Mouse (Mus musculus) lung, embryonic 14.5 days (tissue): ENCODE measurements around the gene Sumf2. TPM values are rescaled to one million over a fixed set of nuclear protein-coding genes. Genes with fewer than 3 reads are reported as not detected.
A peak's percentile ranks its signal among the peaks of the same experiment; 100 is the strongest.

Experiments used
- ATAC-seq: fragments of 200-750 bp; cut with Nextera tagmentation; 2 replicates; pipeline ENCODE4 v1.8.0; 2017; ENCODE audit warnings: mild to moderate bottlenecking, moderate TSS enrichment, moderate library complexity; ENCODE audit not compliant: insufficient read depth
- DNase-seq: peaks from one replicate; pipeline ENCODE4 v3.0.0-alpha.2; 2015
- H3K27ac ChIP-seq: fragments of 300-500 bp; sonication (generic); 2 replicates; pipeline ENCODE4 v1.5.1; 2014; ENCODE audit warnings: low read depth, mild to moderate bottlenecking, moderate library complexity
- H3K27me3 ChIP-seq: fragments of 300-500 bp; sonication (generic); 2 replicates; pipeline ENCODE4 v1.6.1; 2014; ENCODE audit warnings: low read length, control low read depth; ENCODE audit not compliant: insufficient read depth
- H3K36me3 ChIP-seq: fragments of 300-500 bp; sonication (generic); 2 replicates; pipeline ENCODE4 v1.6.1; 2014; ENCODE audit warnings: control low read depth; ENCODE audit not compliant: insufficient read depth
- H3K4me1 ChIP-seq: fragments of 300-500 bp; sonication (generic); 2 replicates; pipeline ENCODE4 v1.6.1; 2014; ENCODE audit warnings: antibody characterized with exemption, control low read depth; ENCODE audit not compliant: insufficient read depth
- H3K4me2 ChIP-seq: fragments of 300-500 bp; sonication (generic); 2 replicates; pipeline ENCODE4 v1.6.1; 2014; ENCODE audit warnings: mild to moderate bottlenecking
- H3K4me3 ChIP-seq: fragments of 300-500 bp; sonication (generic); 2 replicates; pipeline ENCODE4 v1.5.1; 2014; ENCODE audit warnings: low read depth, low read length
- H3K9ac ChIP-seq: fragments of 300-500 bp; sonication (generic); 2 replicates; pipeline ENCODE4 v1.6.1; 2014
- H3K9me3 ChIP-seq: fragments of 300-500 bp; sonication (generic); 2 replicates; pipeline ENCODE4 v1.6.1; 2016; ENCODE audit warnings: low read depth, low read length, control low read depth
- CTCF ChIP-seq: IDR thresholded peaks from 2 replicates; pipeline ENCODE4 v1.5.1; 2016; ENCODE audit warnings: antibody characterized with exemption, low read depth
- whole genome bisulfite sequencing: fragments of 180-500 bp; shearing (Covaris S2); extraction: QIAGEN DNeasy Blood & Tissue Kit; methylation state at CpG from one replicate; pipeline ENCODE4 v1.1.7; 2014; 5-methylcytosine and 5-hydroxymethylcytosine counted together
- polyA plus RNA-seq: library from polyadenylated mRNA; unstranded; fragments of >200 nt; fragmentation: Nextera tagmentation; extraction: Ambion mirVana; gene quantifications from 2 replicates; pipeline ENCODE4 v1.2.1, GENCODE M21; 2014

The Sumf2 gene
- polyA plus RNA-seq: 43.1 and 46.4 TPM in 2 replicates

GRCm38 (mm10) chr5:129846752-129847557 is at the start of gene Sumf2:
Sumf2 (plus strand) TSS chr5:129846986.
- peak; percentile 99 for DNase-seq
- Histone ChIP-seq H3K36me3 (peaks cover 26% of the 10 kb centered on the region), H3K9ac (peak within 1 kb of the TSS; percentile 72), H3K4me1 (no peaks in the 10 kb centered on the region), H3K4me3 (peak within 1 kb of the TSS; percentile 57), H3K9me3 (no peaks in the 10 kb centered on the region), H3K27me3 (no peaks in the 10 kb centered on the region), H3K4me2 (peak within 1 kb of the TSS; percentile 67), H3K27ac (0 out of 2 replicates have a peak within 1 kb of the TSS, but pooled peaks have one; percentile 58)
- ATAC-seq: peak; percentile 99
- WGBS: 6% methylated on average over 22 of the region's 22 CpGs
- TF ChIP-seq CTCF: no peak

DNA sequence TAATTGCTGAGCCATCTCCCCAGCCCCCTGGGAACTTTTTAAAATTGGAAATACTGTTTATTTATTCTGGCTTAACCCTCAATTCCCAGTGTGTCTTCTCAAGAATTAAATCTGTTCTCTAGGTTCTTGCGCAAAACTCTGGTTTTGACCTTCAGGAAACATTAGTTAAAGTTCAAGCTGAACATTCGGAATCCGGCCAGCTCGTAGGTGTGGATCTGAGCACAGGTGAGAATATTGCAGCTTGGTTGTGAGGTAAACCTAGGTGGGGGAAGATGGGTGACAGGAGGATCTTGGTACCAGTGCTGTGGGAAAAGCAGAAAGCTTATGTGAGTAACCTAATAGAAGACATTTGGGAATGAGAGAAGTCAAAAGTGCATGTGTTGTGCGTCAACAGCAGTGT is 1.9 kb upstream of the Sumf2 start:
- Histone ChIP-seq H3K27me3 (no peaks in the 10 kb centered on the region), H3K4me1 (no peaks in the 10 kb centered on the region), H3K36me3 (peaks cover 26% of the 10 kb centered on the region), H3K27ac (no peak overlapping the region), H3K4me2 (no peak overlapping the region), H3K9me3 (no peaks in the 10 kb centered on the region), H3K4me3 (no peak overlapping the region), H3K9ac (no peak overlapping the region)
- ATAC-seq: no peak
- no peak for DNase-seq
- 88% methylated on average over 5 of the region's 5 CpGs for WGBS
- no peak for TF ChIP-seq CTCF

DNA sequence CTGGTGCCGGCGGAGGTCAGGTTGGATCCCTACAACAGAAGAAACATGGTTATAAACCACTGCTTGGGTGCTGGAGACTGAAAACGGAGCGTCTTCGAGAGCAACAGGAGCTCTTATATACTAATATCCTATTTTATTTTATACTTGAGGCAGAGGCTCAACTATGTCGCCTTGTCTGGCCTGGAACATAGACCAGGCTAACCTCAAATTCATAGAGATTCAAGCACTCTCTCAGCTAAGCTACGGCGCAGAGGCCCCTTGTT is 703 bp downstream of the Sumf2 start:
- WGBS: 43% methylated on average over 8 of the region's 8 CpGs
- DNase-seq (peak; percentile 18), ATAC-seq (no peak)
- Histone ChIP-seq H3K27ac (no peak overlapping the region), H3K9ac (peak overlapping the region; percentile 72), H3K4me1 (no peaks in the 10 kb centered on the region), H3K27me3 (no peaks in the 10 kb centered on the region), H3K4me3 (peak overlapping the region; percentile 57), H3K4me2 (peak overlapping the region; percentile 67), H3K36me3 (peaks cover 26% of the 10 kb centered on the region), H3K9me3 (no peaks in the 10 kb centered on the region)
- TF ChIP-seq CTCF: no peak

DNA sequence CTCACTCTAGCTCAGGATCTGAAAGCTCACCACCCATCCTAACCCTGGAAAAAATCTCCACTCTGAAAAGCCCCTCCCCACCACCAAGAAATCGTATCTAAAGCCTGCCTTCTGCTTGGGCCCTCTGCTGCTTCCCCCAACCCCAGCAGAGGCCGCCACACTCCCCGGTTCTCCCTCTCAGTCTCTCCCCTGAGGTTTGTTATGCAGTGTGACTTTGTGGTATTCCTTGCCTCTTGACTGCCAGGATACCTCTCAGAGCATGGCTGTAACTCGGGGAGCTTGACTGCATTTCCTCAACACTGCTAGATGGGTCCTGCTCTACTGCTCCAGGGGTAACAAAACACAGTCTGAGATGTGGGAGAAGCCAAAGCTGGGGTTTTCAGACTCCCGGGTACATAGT is 8.4 kb downstream of the Sumf2 start:
- Histone ChIP-seq H3K4me2 (no peak overlapping the region), H3K4me1 (no peaks in the 10 kb centered on the region), H3K9ac (no peak overlapping the region), H3K4me3 (no peak overlapping the region), H3K36me3 (peaks cover 50% of the 10 kb centered on the region), H3K27me3 (no peaks in the 10 kb centered on the region), H3K27ac (no peak overlapping the region), H3K9me3 (no peaks in the 10 kb centered on the region)
- 49% methylated on average over 5 of the region's 5 CpGs for WGBS
- 0 out of 2 replicates have a peak, but pooled peaks have one; percentile 8 for TF ChIP-seq CTCF
- ATAC-seq (no peak), DNase-seq (no peak)

DNA sequence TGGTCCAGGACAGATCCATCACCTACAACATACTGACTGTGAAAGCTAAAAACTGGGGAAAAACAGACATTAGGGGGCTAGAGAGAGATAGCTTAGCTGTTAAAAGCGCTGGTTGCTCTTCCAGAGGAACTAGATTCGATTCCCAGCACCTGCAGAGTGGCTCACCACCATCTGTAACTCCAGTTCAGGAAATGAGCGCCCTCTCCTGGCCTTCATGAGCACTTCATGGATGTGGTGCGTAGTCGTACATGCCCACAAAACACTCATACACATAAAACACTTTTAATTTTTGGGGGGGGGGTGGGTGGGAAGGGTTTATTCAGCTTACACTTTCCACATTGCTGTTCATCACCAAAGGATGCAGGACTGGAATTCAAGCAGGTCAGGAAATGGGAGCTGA is 9.6 kb downstream of the Sumf2 start:
- Histone ChIP-seq H3K4me3 (no peak overlapping the region), H3K27me3 (no peaks in the 10 kb centered on the region), H3K9me3 (no peaks in the 10 kb centered on the region), H3K4me2 (no peak overlapping the region), H3K27ac (no peak overlapping the region), H3K36me3 (peaks cover 56% of the 10 kb centered on the region), H3K9ac (no peak overlapping the region), H3K4me1 (no peaks in the 10 kb centered on the region)
- no peak for ATAC-seq
- DNase-seq: no peak
- 87% methylated on average over 5 of the region's 5 CpGs for whole genome bisulfite sequencing
- TF ChIP-seq CTCF: no peak; the same call in 1 of the 2 replicates

GRCm38 (mm10) chr5:129862325-129862724 is 15.5 kb downstream of the Sumf2 start:
- Histone ChIP-seq H3K27me3 (no peaks in the 10 kb centered on the region), H3K36me3 (peaks cover 39% of the 10 kb centered on the region), H3K9me3 (no peaks in the 10 kb centered on the region), H3K4me1 (no peaks in the 10 kb centered on the region), H3K9ac (no peak overlapping the region), H3K4me2 (no peak overlapping the region), H3K27ac (no peak overlapping the region), H3K4me3 (no peak overlapping the region)
- WGBS: 97% methylated on average over 6 of the region's 6 CpGs
- DNase-seq (no peak), ATAC-seq (no peak)
- TF ChIP-seq CTCF: no peak

- no peaks in the 10 kb centered on the region for H3K9me3 ChIP-seq
- peaks cover 24% of the 10 kb centered on the region; the same call in 1 of the 2 replicates for H3K36me3 ChIP-seq
- peak; percentile 55 for TF ChIP-seq CTCF
- DNase-seq (peak; percentile 49), ATAC-seq (no peak)
- no peak overlapping the region for H3K9ac ChIP-seq
- 8% methylated on average over 18 of the region's 18 CpGs for WGBS
- H3K27ac ChIP-seq: no peak overlapping the region
- no peaks in the 10 kb centered on the region for H3K4me1 ChIP-seq
- peak overlapping the region; percentile 31; the same call in 1 of the 2 replicates for H3K4me2 ChIP-seq
- H3K27me3 ChIP-seq: no peaks in the 10 kb centered on the region
- no peak overlapping the region for H3K4me3 ChIP-seq
Observed at GRCm38 (mm10) chr5:129864467-129864866, 17.7 kb downstream of the Sumf2 start.
